Mouse (Mus musculus) retina, embryonic 14.5 days (tissue): Measurements from ENCODE around the gene Tti1.
A peak's percentile ranks its signal among the peaks of the same experiment; 100 is the strongest.

Source experiments
- DNase-seq: peaks from one replicate; pipeline ENCODE4 v3.0.0-alpha.2; 2015; ENCODE audit warnings: low spot score

Tti1 gene

GRCm38 (mm10) chr2:158039662-158040061 lies 11.4 kb upstream of the Tti1 start:
- no peak for DNase-seq

- DNase-seq, result no peak
These were observed 9.3 kb upstream of the Tti1 start for GRCm38 (mm10) chr2:158037571-158037970.

GRCm38 (mm10) chr2:158036953-158037352 lies 8.7 kb upstream of the Tti1 start:
- DNase-seq, result no peak

GRCm38 (mm10) chr2:158036408-158036807 lies 8.2 kb upstream of the Tti1 start:
- DNase-seq, result no peak

GRCm38 (mm10) chr2:158035813-158036212 lies 7.6 kb upstream of the Tti1 start:
- DNase-seq, result no peak

- no peak for DNase-seq
These were observed 1.8 kb upstream of the Tti1 start for GRCm38 (mm10) chr2:158030007-158030406.

GRCm38 (mm10) chr2:158027855-158028353 lies 329 bp downstream of the Tti1 start:
- DNase-seq, result no peak

GRCm38 (mm10) chr2:158017330-158017729 lies 10.9 kb downstream of the Tti1 start:
- no peak for DNase-seq

- DNase-seq, result no peak
These were observed 15.6 kb downstream of the Tti1 start for GRCm38 (mm10) chr2:158012608-158013007.

- DNase-seq, result no peak
These were observed 18.9 kb downstream of the Tti1 start for GRCm38 (mm10) chr2:158009373-158009772.

- no peak for DNase-seq
These were observed 22.6 kb downstream of the Tti1 start for GRCm38 (mm10) chr2:158005641-158006040.

GRCm38 (mm10) chr2:158004620-158005019 lies 23.6 kb downstream of the Tti1 start:
- no peak for DNase-seq

- no peak for DNase-seq
These were observed 29.4 kb downstream of the Tti1 start for GRCm38 (mm10) chr2:157998817-157999216.

GRCm38 (mm10) chr2:157992501-157992900 lies 35.7 kb downstream of the Tti1 start:
- DNase-seq, result no peak

- no peak for DNase-seq
These were observed 37.2 kb downstream of the Tti1 start for GRCm38 (mm10) chr2:157991026-157991425.

- DNase-seq, result peak; percentile 36
These were observed 38.3 kb downstream of the Tti1 start for GRCm38 (mm10) chr2:157989946-157990345.

- DNase-seq, result no peak
These were observed 39.6 kb downstream of the Tti1 start for GRCm38 (mm10) chr2:157988416-157989190.

GRCm38 (mm10) chr2:157986235-157986634 lies 42.0 kb downstream of the Tti1 start:
- DNase-seq, result no peak

- DNase-seq, result no peak
These were observed 42.6 kb downstream of the Tti1 start for GRCm38 (mm10) chr2:157985611-157986010.

- DNase-seq, result no peak
These were observed 45.0 kb downstream of the Tti1 start for GRCm38 (mm10) chr2:157983276-157983675.

- no peak for DNase-seq
These were observed 45.5 kb downstream of the Tti1 start for GRCm38 (mm10) chr2:157982727-157983126.

- DNase-seq, result no peak
These were observed 49.0 kb downstream of the Tti1 start for GRCm38 (mm10) chr2:157979241-157979640.

GRCm38 (mm10) chr2:157975595-157975994 lies 52.6 kb downstream of the Tti1 start:
- DNase-seq, result no peak
